Mouse (Mus musculus): Measurements from ENCODE around the gene Actr3.
"Not testable (repeated sequence)": the region's sequence is repeated elsewhere in the genome, so short reads cannot be mapped to it uniquely, and the experiment has no call there.

Actr3 gene

DNA sequence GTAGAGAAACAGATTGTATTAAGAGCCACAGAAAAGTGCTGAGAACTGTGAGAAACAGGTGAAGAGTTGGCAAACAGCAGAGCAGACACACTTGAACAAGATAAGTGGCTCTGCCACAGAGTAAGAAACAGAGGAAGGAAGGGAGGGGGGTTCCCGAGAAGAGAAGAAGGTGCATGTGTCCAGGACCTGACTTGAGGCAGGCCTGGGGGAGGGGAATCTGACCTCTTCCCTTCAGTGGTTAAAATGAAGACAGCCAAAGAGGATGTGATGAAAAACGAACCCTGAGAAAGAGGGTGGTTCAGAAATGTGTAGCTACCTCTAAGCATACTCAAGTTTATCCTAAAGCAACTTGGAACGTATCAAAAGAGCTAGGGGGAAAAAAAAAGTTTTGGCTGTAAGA is 2.4 kb upstream of the Actr3 start:
- DNase-seq (ENCODE audit: low spot score): no peak

- DNase-seq (ENCODE audit: low spot score): no peak
Observed at GRCm38 (mm10) chr1:125437161-125437560, 1.6 kb upstream of the Actr3 start.

GRCm38 (mm10) chr1:125435018-125435368 is 534 bp downstream of the Actr3 start:
- peak; percentile 12 for DNase-seq (ENCODE audit: low spot score)

GRCm38 (mm10) chr1:125434485-125435001 is 984 bp downstream of the Actr3 start:
- peak; percentile 55 for DNase-seq (ENCODE audit: low spot score)

DNA sequence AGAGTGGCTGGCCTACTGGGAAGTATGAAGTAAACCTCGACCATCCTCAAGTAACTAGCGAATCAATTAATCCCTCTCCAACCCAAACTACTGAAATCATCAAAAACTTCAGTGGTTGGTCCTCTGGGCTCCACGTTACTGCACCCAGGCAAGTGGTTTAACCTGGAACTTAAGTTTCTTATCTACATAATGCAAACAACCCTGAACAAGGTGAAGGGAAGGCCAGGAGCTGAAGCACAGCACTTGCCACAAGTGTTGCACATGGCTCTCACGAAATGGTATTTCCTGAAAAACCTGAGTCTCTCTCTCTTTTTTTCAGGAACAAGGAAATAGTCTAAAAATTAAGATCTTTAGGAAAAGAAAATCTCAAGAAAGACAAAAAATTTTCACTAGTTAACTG is 4.2 kb downstream of the Actr3 start:
- no peak for DNase-seq (ENCODE audit: low spot score)

DNA sequence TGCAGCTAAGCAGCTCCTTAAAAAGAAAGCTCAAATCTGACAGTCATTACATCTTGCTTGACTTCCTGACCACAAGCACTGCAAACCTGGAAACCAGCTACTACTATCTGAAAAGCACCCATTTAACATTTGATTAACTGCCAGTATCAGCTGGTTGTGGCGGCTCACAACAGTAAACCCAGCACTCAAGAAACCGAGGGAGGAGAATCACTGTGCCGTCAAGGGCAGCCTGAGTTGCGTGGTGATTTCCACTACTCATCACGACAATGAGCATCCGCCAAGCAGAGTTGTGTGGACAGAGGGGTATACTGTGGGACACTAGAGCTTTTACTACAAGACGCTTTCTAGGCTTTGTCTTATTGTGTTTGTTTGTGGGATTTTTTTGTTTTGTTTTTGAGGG is 4.8 kb downstream of the Actr3 start:
- no peak for DNase-seq (ENCODE audit: low spot score)

- DNase-seq (ENCODE audit: low spot score): no peak
Observed at GRCm38 (mm10) chr1:125429984-125430383, 5.5 kb downstream of the Actr3 start.

GRCm38 (mm10) chr1:125428315-125428714 is 7.2 kb downstream of the Actr3 start:
- no peak for DNase-seq (ENCODE audit: low spot score)

GRCm38 (mm10) chr1:125426387-125427045 is 9.0 kb downstream of the Actr3 start:
- DNase-seq (ENCODE audit: low spot score): no peak

GRCm38 (mm10) chr1:125419906-125420305 is 15.6 kb downstream of the Actr3 start:
- DNase-seq (ENCODE audit: low spot score): no peak

DNA sequence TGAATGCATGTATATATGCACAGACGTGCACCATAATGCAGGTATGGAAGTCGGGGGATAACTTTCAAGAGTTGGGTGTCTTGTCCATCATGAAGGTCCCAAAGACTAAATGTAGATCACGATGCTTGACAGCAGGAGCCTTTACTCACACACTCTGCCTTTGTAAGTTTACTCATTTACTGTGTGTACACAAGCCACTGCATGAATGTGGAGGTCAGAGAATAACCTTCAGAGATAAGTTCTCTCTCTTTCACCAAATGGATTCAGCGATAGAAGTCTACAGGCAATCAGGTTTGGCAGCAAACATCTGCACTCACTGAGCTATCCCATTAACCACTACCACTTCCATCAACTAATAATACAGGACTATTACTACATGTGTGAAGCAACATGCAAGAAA is 16.8 kb downstream of the Actr3 start:
- no peak for DNase-seq (ENCODE audit: low spot score)

- DNase-seq (ENCODE audit: low spot score): no peak
Observed at GRCm38 (mm10) chr1:125407220-125407619, 28.3 kb downstream of the Actr3 start.

DNA sequence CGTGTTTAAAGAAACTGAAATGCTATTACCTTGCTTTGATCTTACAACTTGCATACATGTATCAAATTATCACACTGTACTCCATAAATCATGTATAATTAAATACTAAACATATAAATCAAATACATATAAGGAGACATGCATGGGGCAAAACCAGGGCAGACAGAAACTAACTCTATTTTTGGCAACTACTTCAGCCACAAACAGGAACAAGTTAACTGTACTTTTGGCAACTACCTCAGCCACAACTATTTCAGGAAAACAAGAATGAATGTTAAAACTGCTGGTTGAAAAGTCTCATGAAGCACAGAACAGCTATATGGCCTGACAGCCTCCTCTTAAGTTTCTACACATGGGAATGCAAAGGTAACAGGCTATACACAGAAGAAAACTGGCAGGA is 40.1 kb downstream of the Actr3 start:
- DNase-seq (ENCODE audit: low spot score): no peak

GRCm38 (mm10) chr1:125393324-125393723 is 42.2 kb downstream of the Actr3 start:
- not testable (repeated sequence) for DNase-seq (ENCODE audit: low spot score)

DNA sequence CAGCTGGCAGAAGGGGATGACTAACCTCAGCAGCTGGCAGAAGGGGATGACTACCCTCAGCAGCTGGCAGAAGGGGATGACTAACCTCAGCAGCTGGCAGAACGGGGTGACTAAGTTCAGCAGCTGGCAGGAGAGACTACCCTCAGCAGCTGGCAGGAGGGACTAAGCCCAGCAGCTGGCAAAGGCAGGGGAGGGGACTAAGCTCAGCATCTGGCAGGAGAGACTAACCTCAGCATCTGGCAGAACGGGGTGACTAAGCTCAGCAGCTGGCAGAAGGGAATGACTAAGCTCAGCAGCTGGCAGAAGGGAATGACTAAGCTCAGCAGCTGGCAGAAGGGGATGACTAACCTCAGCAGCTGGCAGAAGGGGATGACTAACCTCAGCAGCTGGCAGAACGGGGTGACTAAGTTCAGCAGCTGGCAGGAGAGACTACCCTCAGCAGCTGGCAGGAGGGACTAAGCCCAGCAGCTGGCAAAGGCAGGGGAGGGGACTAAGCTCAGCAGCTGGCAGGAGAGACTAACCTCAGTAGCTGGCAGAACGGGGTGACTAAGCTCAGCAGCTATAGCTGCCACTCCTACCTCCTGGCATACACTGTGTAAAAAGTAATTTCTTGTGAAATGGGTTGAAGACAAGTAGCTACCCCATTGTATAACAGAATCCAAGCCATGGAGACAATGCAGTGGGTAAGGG is 45.3 kb downstream of the Actr3 start:
- not testable (repeated sequence) for DNase-seq (ENCODE audit: low spot score)

DNA sequence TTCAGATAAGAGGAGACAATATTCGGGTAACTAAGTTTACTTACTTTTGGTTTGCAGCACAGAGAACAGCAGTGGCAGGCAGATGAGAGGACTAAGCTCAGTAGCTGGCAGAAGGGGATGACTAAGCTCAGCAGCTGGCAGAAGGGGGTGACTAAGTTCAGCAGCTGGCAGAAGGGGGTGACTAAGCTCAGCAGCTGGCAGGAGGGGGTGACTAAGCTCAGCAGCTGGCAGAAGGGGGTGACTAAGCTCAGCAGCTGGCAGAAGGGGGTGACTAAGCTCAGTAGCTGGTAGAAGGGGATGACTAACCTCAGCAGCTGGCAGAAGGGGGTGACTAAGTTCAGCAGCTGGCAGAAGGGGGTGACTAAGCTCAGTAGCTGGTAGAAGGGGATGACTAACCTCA is 45.9 kb downstream of the Actr3 start:
- DNase-seq (ENCODE audit: low spot score): not testable (repeated sequence)

DNA sequence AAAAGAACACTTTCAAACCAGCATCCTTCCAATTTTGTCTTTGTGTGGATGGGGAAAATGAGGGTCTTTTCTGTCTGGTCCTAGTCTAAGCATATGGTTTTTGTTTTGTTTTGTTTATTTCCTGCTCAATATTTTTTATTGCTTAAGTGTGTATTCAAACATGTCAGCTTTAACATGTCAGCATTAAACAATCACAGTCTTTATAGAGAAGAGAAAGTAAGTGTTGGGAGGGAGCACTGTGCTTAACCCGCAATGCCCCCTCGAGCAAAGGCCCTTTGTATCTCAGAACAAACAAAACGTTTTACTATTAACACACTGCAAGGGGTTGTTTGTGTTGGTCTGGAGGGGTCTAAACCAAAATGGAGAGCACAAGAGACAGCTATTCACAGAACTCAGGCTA is 47.2 kb downstream of the Actr3 start:
- DNase-seq (ENCODE audit: low spot score): no peak

- no peak for DNase-seq (ENCODE audit: low spot score)
Observed at GRCm38 (mm10) chr1:125386217-125386616, 49.3 kb downstream of the Actr3 start.

DNA sequence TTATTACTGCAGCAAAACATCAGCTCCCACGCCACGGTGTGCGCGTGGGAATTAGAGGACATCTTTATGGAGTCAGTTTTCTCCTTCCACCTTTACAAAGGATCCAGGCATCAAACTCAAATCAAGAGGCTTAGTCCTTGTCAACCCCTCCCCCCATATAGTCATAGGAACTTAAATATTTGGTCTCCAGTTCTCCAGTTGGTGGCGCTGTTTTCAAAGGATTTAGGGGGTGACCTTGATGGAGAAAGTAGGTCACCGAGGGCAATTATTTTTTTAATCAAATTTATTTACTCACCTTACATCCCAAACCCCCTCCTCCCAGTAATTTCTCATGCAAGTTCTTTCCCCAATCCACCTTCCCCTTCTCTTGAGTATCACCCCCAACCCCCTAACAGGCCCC is 52.9 kb downstream of the Actr3 start:
- no peak for DNase-seq (ENCODE audit: low spot score)

- no peak for DNase-seq (ENCODE audit: low spot score)
Observed at GRCm38 (mm10) chr1:125378889-125379288, 56.6 kb downstream of the Actr3 start.

DNA sequence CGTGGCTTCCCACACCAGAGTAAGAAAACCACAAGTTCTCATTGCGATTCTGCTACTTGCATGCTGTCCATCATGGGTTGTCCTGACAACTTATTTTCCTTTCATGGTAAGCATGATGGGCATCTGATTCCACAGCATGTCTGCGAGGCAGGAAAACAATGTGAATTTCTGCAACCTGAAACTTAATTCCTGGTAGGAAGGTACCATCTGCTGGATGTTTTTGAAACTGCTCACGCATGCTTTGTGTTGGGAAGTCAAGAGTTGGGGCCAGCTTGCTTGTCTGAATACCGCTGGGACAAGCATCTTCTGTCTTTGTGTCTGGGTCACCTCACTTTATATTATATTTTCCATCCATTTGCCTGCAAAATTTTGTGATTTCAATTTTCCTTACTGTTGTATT is 62.7 kb downstream of the Actr3 start:
- peak; percentile 18 for DNase-seq (ENCODE audit: low spot score)

- peak; percentile 87 for DNase-seq (ENCODE audit: low spot score)
Observed at GRCm38 (mm10) chr1:125370779-125371178, 64.7 kb downstream of the Actr3 start.

DNA sequence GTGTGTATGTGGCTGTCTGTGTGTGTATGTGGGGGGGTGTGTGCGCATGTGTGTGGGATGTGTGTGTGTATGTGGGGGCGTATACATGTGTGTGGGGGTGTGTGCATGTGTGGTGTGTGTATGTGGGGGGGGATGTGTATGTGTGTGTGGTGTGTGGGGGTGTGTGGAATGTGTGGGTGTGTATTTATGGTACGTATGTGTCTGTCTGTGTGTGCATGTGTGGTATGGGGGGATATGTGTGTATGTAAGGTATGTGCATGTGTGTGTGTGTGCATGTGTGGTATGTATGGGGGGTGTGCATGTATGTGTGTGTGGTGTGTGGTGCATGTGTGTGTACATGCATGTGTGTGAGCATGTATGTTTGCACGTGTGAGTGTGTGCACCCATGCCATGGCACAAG is 70.0 kb downstream of the Actr3 start:
- DNase-seq (ENCODE audit: low spot score): no peak
